Mouse (Mus musculus) E14TG2a.4 (cell line): ENCODE results near the gene Sulf2.

Source experiments
- CTCF ChIP-seq: conservative IDR thresholded peaks from 2 replicates; pipeline ENCODE4 v1.5.1; 2014; ENCODE audit warnings: low read length
- NANOG ChIP-seq: IDR thresholded peaks from 2 replicates; pipeline ENCODE4 v1.6.1; 2014; ENCODE audit warnings: borderline replicate concordance, low read length, mixed read lengths
- POU5F1 ChIP-seq: IDR thresholded peaks from 2 replicates; pipeline ENCODE4 v1.6.1; 2014; ENCODE audit warnings: low read length, borderline replicate concordance

GRCm38 (mm10) chr2:166122781-166123180, 32.7 kb downstream of the Sulf2 start:
- TF ChIP-seq NANOG = no peak
- no peak for TF ChIP-seq CTCF
- TF ChIP-seq POU5F1 = no peak
